Mouse (Mus musculus) testis, adult 2 months (tissue): Measurements from ENCODE around the gene Sfxn1.

Experiments
- CTCF ChIP-seq: fragments of 200-500 bp; IDR thresholded peaks from 2 replicates; pipeline ENCODE4 v1.5.1; 2012; ENCODE audit warnings: low read depth, mild to moderate bottlenecking, inconsistent platforms, low read length, moderate library complexity; ENCODE audit not compliant: control insufficient read depth, insufficient read depth, insufficient replicate concordance
- POLR2A ChIP-seq: fragments of 200-500 bp; IDR thresholded peaks from 2 replicates; pipeline ENCODE4 v1.6.1; 2012; ENCODE audit warnings: low read depth, mild to moderate bottlenecking, inconsistent platforms, low read length, moderate library complexity; ENCODE audit not compliant: control insufficient read depth

DNA sequence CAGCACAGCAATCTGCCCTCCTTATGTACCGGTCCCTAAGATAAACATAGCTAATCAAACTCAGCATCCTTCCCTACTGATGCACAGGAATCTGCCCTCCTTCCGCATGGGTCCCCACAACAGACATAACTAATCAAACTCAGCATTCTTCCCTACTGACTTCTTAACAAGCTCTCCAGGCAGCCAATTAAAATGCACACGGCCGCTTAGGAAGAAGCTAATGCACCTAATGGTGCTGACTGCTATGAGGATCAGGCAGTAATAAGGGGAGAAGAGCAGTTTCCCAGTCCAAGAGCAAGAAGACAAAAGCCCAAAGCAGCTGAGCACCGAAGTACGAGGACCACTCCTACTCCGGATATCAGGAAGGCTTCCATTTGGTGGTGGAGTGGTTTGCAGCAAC, 81.2 kb downstream of the Sfxn1 start:
- TF ChIP-seq CTCF = no peak
- no peak for TF ChIP-seq POLR2A
